In genomic region chr7:45368178-45368577, GRCm38 (mm10) we compare ENCODE assay signal across 8 mouse cellular contexts. TPM values are rescaled to one million over a fixed set of nuclear protein-coding genes. Genes with fewer than 3 reads are reported as not detected.
DNase-seq lines count a peak whose midpoint lies in the region; ATAC-seq and TF ChIP-seq lines count a peak whose summit lies in the region.

No protein-coding gene starts in this region.

- no peak overlapping the region for H3K9ac ChIP-seq in heart, embryonic 11.5 days (ENCODE audit: low read depth, low read length)
- H3K9ac ChIP-seq in ES-E14 (ENCODE audit: insufficient read depth, low read depth, low read length, poor library complexity, severe bottlenecking): peak overlapping the region; percentile 83

- DNase-seq in heart, postnatal 36 days: no peak
- no peak for DNase-seq in ES-E14 (ENCODE audit: low read depth, low spot score)
- DNase-seq in hindbrain, embryonic 10.5 days (ENCODE audit: low spot score): no peak
- DNase-seq in midbrain, embryonic 10.5 days (ENCODE audit: low spot score): no peak
- no peak for DNase-seq in ovary, adult 18-20 months (ENCODE audit: low spot score)
- no peak for DNase-seq in lung, adult 2 months
- no peak for DNase-seq in ovary, postnatal 10 days (ENCODE audit: low spot score)

- WGBS in heart, embryonic 11.5 days (ENCODE audit: insufficient replicate concordance): 75% methylated on average over 15 of the region's 15 CpGs
- WGBS in hindbrain, embryonic 10.5 days: 79% methylated on average over 15 of the region's 15 CpGs
- 80% methylated on average over 15 of the region's 15 CpGs for WGBS in midbrain, embryonic 10.5 days
- 84% methylated on average over 15 of the region's 15 CpGs for WGBS in lung, adult 2 months

- H3K4me2 ChIP-seq in heart, embryonic 11.5 days: peak overlapping the region; percentile 98

- in situ Hi-C loops in ES-E14 (cut with MboI; ENCODE audit: low sequenced_read_pairs in 2 of 2, unreplicated experiment in 2 of 2): no loop called here

- TF ChIP-seq POLR2A in lung, adult 2 months (IDR thresholded peaks at IDR 0.05; ENCODE audit: borderline replicate concordance, extremely low read depth, low read depth, low read length): no peak

- no peak overlapping the region for H3K4me3 ChIP-seq in heart, embryonic 11.5 days (ENCODE audit: low read depth, low read length)
- peak overlapping the region; percentile 72 to 81 for H3K4me3 ChIP-seq in ES-E14 (ENCODE audit: insufficient read depth in 1 of 2, low read depth in 1 of 2, low read length in 2 of 2, poor library complexity in 1 of 2, severe bottlenecking in 1 of 2)
- H3K4me3 ChIP-seq in hindbrain, embryonic 10.5 days: peak overlapping the region; percentile 85
- peak overlapping the region; percentile 88 for H3K4me3 ChIP-seq in midbrain, embryonic 10.5 days
- H3K4me3 ChIP-seq in lung, adult 2 months (replicated peaks; ENCODE audit: extremely low read depth, low read depth, low read length): no peak overlapping the region

- no peaks in the 10 kb centered on the region for H3K9me3 ChIP-seq in heart, embryonic 11.5 days (replicated peaks; ENCODE audit: control insufficient read depth, low read length)
- no peaks in the 10 kb centered on the region for H3K9me3 ChIP-seq in ES-E14 (ENCODE audit: control insufficient read depth, insufficient read depth, low read depth, low read length)
- no peaks in the 10 kb centered on the region for H3K9me3 ChIP-seq in hindbrain, embryonic 10.5 days
- no peaks in the 10 kb centered on the region for H3K9me3 ChIP-seq in midbrain, embryonic 10.5 days (replicated peaks)

- ATAC-seq in heart, embryonic 11.5 days (replicated peaks; ENCODE audit: insufficient number of reproducible peaks, low FRiP score, low TSS enrichment): no peak

- H3K4me1 ChIP-seq in heart, embryonic 11.5 days (ENCODE audit: control insufficient read depth, insufficient read depth, low read length): peaks cover 29% of the 10 kb centered on the region
- H3K4me1 ChIP-seq in ES-E14 (ENCODE audit: control insufficient read depth in 2 of 2, insufficient read depth in 2 of 2, low read length in 2 of 2, poor library complexity in 1 of 2): peaks cover 2 to 18% of the 10 kb centered on the region in 2 experiments; a peak in 2 of 4 replicates
- peaks cover 49% of the 10 kb centered on the region for H3K4me1 ChIP-seq in hindbrain, embryonic 10.5 days (replicated peaks)
- H3K4me1 ChIP-seq in midbrain, embryonic 10.5 days: peaks cover 54% of the 10 kb centered on the region
- H3K4me1 ChIP-seq in lung, adult 2 months (ENCODE audit: control insufficient read depth, insufficient read depth, low read length): no peaks in the 10 kb centered on the region; the same call in none of the 2 replicates

- no peak overlapping the region for H3K27ac ChIP-seq in heart, embryonic 11.5 days (ENCODE audit: low read depth, low read length)
- no peak overlapping the region for H3K27ac ChIP-seq in ES-E14 (ENCODE audit: insufficient read depth, low read depth, low read length, poor library complexity, severe bottlenecking)
- H3K27ac ChIP-seq in hindbrain, embryonic 10.5 days: peak overlapping the region; percentile 88
- peak overlapping the region; percentile 89 for H3K27ac ChIP-seq in midbrain, embryonic 10.5 days (replicated peaks)

- no peaks in the 10 kb centered on the region for H3K36me3 ChIP-seq in heart, embryonic 11.5 days (ENCODE audit: control insufficient read depth, insufficient read depth, low read length)
- peaks cover 9% of the 10 kb centered on the region for H3K36me3 ChIP-seq in ES-E14 (ENCODE audit: control insufficient read depth, insufficient read depth, low read length, poor library complexity, severe bottlenecking)
- peaks cover 13% of the 10 kb centered on the region for H3K36me3 ChIP-seq in hindbrain, embryonic 10.5 days
- peaks cover 18% of the 10 kb centered on the region for H3K36me3 ChIP-seq in midbrain, embryonic 10.5 days

- no peak for TF ChIP-seq CTCF in lung, adult 2 months (IDR thresholded peaks at IDR 0.05; ENCODE audit: insufficient read depth, low read length)

- intact Hi-C loops in heart, postnatal 36 days (cut with DNase I): loop anchor here (2.0 kb wide), 1 partner anchor 35 kb away; the partner anchor contains the start of gene Trpm4

- peaks cover 46% of the 10 kb centered on the region for H3K27me3 ChIP-seq in heart, embryonic 11.5 days (ENCODE audit: control insufficient read depth, insufficient read depth, low read length)
- H3K27me3 ChIP-seq in hindbrain, embryonic 10.5 days (ENCODE audit: insufficient read depth, poor library complexity, severe bottlenecking): peaks cover 63% of the 10 kb centered on the region
- peaks cover 62% of the 10 kb centered on the region for H3K27me3 ChIP-seq in midbrain, embryonic 10.5 days (ENCODE audit: low read depth, poor library complexity, severe bottlenecking)

TF ChIP-seq in ES-E14, 5 proteins besides CTCF, POLR2A, EP300 and RAD21:
- no peak for TF ChIP-seq ZNF384 (IDR thresholded peaks at IDR 0.05; ENCODE audit: low read depth, low read length)
- TF ChIP-seq ZC3H11A (IDR thresholded peaks at IDR 0.05; ENCODE audit: borderline replicate concordance, low read depth, low read length): no peak
- TF ChIP-seq HCFC1 (IDR thresholded peaks at IDR 0.05; ENCODE audit: borderline replicate concordance, insufficient read depth, low read length): no peak
- TF ChIP-seq CHD2 (IDR thresholded peaks at IDR 0.05; ENCODE audit: low read depth, low read length): no peak
- no peak for TF ChIP-seq MAFK (IDR thresholded peaks at IDR 0.05; ENCODE audit: insufficient read depth, low read depth, low read length)

RNA-seq across cellular contexts. Expression of gene Ppfia3, which starts 1.4 kb away (rescaled TPM):
- 2.0 and 3.7 TPM in 2 replicates for polyA plus RNA-seq in heart, embryonic 11.5 days (2014; fragmentation: Nextera tagmentation; extraction: Ambion mirVana)
- not detected for total RNA-seq in heart, postnatal 36 days (2021)
- total RNA-seq in ES-E14 (2012; rRNA removed): 6.9 and 12.6 TPM in 2 replicates
- polyA plus RNA-seq in hindbrain, embryonic 10.5 days (2016; fragmentation: Nextera tagmentation; extraction: Ambion mirVana): 8.4 and 12.9 TPM in 2 replicates
- 6.4 and 7.4 TPM in 2 replicates for polyA plus RNA-seq in midbrain, embryonic 10.5 days (2016; fragmentation: Nextera tagmentation; extraction: Ambion mirVana)
- polyA plus RNA-seq in lung, adult 2 months (2012; rRNA removed): 1.2 and 3.7 TPM in 2 replicates

RNA-seq across cellular contexts. Expression of gene Lin7b, which starts 2.2 kb away (rescaled TPM):
- 1.6 and 1.7 TPM in 2 replicates for polyA plus RNA-seq in heart, embryonic 11.5 days (2014; fragmentation: Nextera tagmentation; extraction: Ambion mirVana)
- total RNA-seq in heart, postnatal 36 days (2021): 1 to 10 TPM; 1.3 to 1.7 TPM
- total RNA-seq in ES-E14 (2012; rRNA removed): 5.6 and 11.3 TPM in 2 replicates
- 0.89 and 1.5 TPM in 2 replicates for polyA plus RNA-seq in hindbrain, embryonic 10.5 days (2016; fragmentation: Nextera tagmentation; extraction: Ambion mirVana)
- 1.0 and 1.4 TPM in 2 replicates for polyA plus RNA-seq in midbrain, embryonic 10.5 days (2016; fragmentation: Nextera tagmentation; extraction: Ambion mirVana)
- polyA plus RNA-seq in lung, adult 2 months (2012; rRNA removed): 1.4 and 2.2 TPM in 2 replicates

RNA-seq across cellular contexts. Expression of gene Snrnp70, which starts 27.4 kb away (rescaled TPM):
- 51.6 and 72.0 TPM in 2 replicates for polyA plus RNA-seq in heart, embryonic 11.5 days (2014; fragmentation: Nextera tagmentation; extraction: Ambion mirVana)
- 10 to 100 TPM; 92.8 to 95.9 TPM for total RNA-seq in heart, postnatal 36 days (2021)
- total RNA-seq in ES-E14 (2012; rRNA removed): 303 and 310 TPM in 2 replicates
- 223 and 271 TPM in 2 replicates for polyA plus RNA-seq in hindbrain, embryonic 10.5 days (2016; fragmentation: Nextera tagmentation; extraction: Ambion mirVana)
- polyA plus RNA-seq in midbrain, embryonic 10.5 days (2016; fragmentation: Nextera tagmentation; extraction: Ambion mirVana): 254 and 268 TPM in 2 replicates
- 240 and 319 TPM in 2 replicates for polyA plus RNA-seq in lung, adult 2 months (2012; rRNA removed)

RNA-seq across cellular contexts. Expression of gene Hrc, which starts 33.1 kb away (rescaled TPM):
- 24.3 and 30.1 TPM in 2 replicates for polyA plus RNA-seq in heart, embryonic 11.5 days (2014; fragmentation: Nextera tagmentation; extraction: Ambion mirVana)
- total RNA-seq in heart, postnatal 36 days (2021): 100 to 1,000 TPM; 842 to 873 TPM
- total RNA-seq in ES-E14 (2012; rRNA removed): 0.71 and 1.4 TPM in 2 replicates
- 0.36 and 0.42 TPM in 2 replicates for polyA plus RNA-seq in hindbrain, embryonic 10.5 days (2016; fragmentation: Nextera tagmentation; extraction: Ambion mirVana)
- polyA plus RNA-seq in midbrain, embryonic 10.5 days (2016; fragmentation: Nextera tagmentation; extraction: Ambion mirVana): 0.12 and 0.29 TPM in 2 replicates
- polyA plus RNA-seq in lung, adult 2 months (2012; rRNA removed): 2.4 and 10.0 TPM in 2 replicates

RNA-seq across cellular contexts. Expression of gene Trpm4, which starts 34.6 kb away (rescaled TPM):
- 7.0 and 9.8 TPM in 2 replicates for polyA plus RNA-seq in heart, embryonic 11.5 days (2014; fragmentation: Nextera tagmentation; extraction: Ambion mirVana)
- 10 to 100 TPM; 24.6 to 27.4 TPM for total RNA-seq in heart, postnatal 36 days (2021)
- 26.5 and 48.5 TPM in 2 replicates for total RNA-seq in ES-E14 (2012; rRNA removed)
- polyA plus RNA-seq in hindbrain, embryonic 10.5 days (2016; fragmentation: Nextera tagmentation; extraction: Ambion mirVana): 10.5 and 12.5 TPM in 2 replicates
- 7.0 and 9.6 TPM in 2 replicates for polyA plus RNA-seq in midbrain, embryonic 10.5 days (2016; fragmentation: Nextera tagmentation; extraction: Ambion mirVana)
- 41.8 and 44.8 TPM in 2 replicates for polyA plus RNA-seq in lung, adult 2 months (2012; rRNA removed)

Comparison
In these comparisons a context has a peak if more than half of its experiments do, and no peak if none do; other contexts are left out.
1. H3K27ac ChIP-seq: peak in hindbrain, embryonic 10.5 days (single experiment) and midbrain, embryonic 10.5 days (single experiment); none in heart, embryonic 11.5 days (single experiment) and ES-E14 (single experiment).
2. H3K4me3 ChIP-seq: peak in ES-E14 (2 of 2), hindbrain, embryonic 10.5 days (single experiment) and midbrain, embryonic 10.5 days (single experiment); none in heart, embryonic 11.5 days (single experiment) and lung, adult 2 months (single experiment).